Mouse (Mus musculus) small intestine, adult 2 months (tissue): ENCODE results near the gene Herc2. TPM values are rescaled to one million over a fixed set of nuclear protein-coding genes. Genes with fewer than 3 reads are reported as not detected.

Experiments
- H3K27ac ChIP-seq: fragments of 200-500 bp; 2 replicates; pipeline ENCODE4 v1.5.1; 2012; ENCODE audit warnings: low read depth, low read length, control low read depth, inconsistent platforms; ENCODE audit not compliant: insufficient read depth
- H3K27me3 ChIP-seq: fragments of 200-500 bp; 2 replicates; pipeline ENCODE4 v1.6.1; 2012; ENCODE audit warnings: mild to moderate bottlenecking, moderate library complexity, low read length, inconsistent platforms; ENCODE audit not compliant: control insufficient read depth, insufficient read depth
- H3K36me3 ChIP-seq: fragments of 200-500 bp; 2 replicates; pipeline ENCODE4 v1.6.1; 2012; ENCODE audit warnings: mild to moderate bottlenecking, low read length, control low read depth, inconsistent platforms; ENCODE audit not compliant: control insufficient read depth, insufficient read depth
- H3K4me1 ChIP-seq: fragments of 200-500 bp; 2 replicates; pipeline ENCODE4 v1.6.1; 2012; ENCODE audit warnings: low read length, inconsistent platforms, mixed read lengths; ENCODE audit not compliant: control insufficient read depth, insufficient read depth, insufficient read length
- H3K4me3 ChIP-seq: fragments of 200-500 bp; 2 replicates; pipeline ENCODE4 v1.5.1; 2012; ENCODE audit warnings: low read depth, mild to moderate bottlenecking, control low read depth, inconsistent platforms, low read length, moderate library complexity
- CTCF ChIP-seq: fragments of 200-500 bp; IDR thresholded peaks from 2 replicates; pipeline ENCODE4 v1.5.1; 2012; ENCODE audit warnings: low read depth, mild to moderate bottlenecking, control low read depth, inconsistent platforms, low read length, moderate library complexity, mixed read lengths; ENCODE audit not compliant: insufficient replicate concordance, insufficient read length; ENCODE audit errors: extremely low read depth
- POLR2A ChIP-seq: fragments of 200-500 bp; IDR thresholded peaks from 2 replicates; pipeline ENCODE4 v1.6.1; 2012; ENCODE audit warnings: low read depth, mild to moderate bottlenecking, control low read depth, inconsistent platforms, low read length, moderate library complexity
- WGBS: fragments of 180-500 bp; shearing (Covaris S2); methylation state at CpG from one replicate; pipeline ENCODE4 v1.1.7; 2018; 5-methylcytosine and 5-hydroxymethylcytosine counted together
- polyA plus RNA-seq: library from polyadenylated mRNA; depleted of rRNA; stranded (reverse); fragments of >200 nt; gene quantifications from 2 replicates; pipeline ENCODE4 v1.2.3, GENCODE M21; 2012

Gene Herc2
- polyA plus RNA-seq, 1 experiment, result 14.3 TPM

DNA sequence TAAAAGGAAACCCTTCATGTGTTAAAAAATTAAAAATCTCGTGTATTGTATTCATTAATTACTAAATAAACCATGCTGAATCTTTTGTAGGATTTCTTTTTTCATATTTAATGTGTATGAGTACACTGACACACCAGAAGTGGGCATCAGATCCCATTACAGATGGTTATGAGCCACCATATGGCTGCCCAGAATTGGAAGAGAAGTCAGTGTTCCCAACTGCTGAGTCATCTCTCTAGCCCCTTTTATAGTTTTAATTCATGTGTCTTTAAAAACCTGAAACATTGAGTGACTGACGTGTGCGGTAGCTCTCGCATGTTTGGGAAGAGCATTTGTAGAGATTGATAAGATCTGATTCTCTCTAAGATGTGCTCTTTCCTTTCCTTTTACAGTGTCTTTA is 21.7 kb downstream of the Herc2 start:
- no peak overlapping the region for H3K4me3 ChIP-seq
- H3K27ac ChIP-seq, result no peak overlapping the region
- H3K4me1 ChIP-seq, result no peaks in the 10 kb centered on the region
- 92% methylated on average over 4 of the region's 4 CpGs for WGBS
- TF ChIP-seq CTCF (no peak), POLR2A (no peak)
- peaks cover 15% of the 10 kb centered on the region for H3K36me3 ChIP-seq
- no peaks in the 10 kb centered on the region for H3K27me3 ChIP-seq

DNA sequence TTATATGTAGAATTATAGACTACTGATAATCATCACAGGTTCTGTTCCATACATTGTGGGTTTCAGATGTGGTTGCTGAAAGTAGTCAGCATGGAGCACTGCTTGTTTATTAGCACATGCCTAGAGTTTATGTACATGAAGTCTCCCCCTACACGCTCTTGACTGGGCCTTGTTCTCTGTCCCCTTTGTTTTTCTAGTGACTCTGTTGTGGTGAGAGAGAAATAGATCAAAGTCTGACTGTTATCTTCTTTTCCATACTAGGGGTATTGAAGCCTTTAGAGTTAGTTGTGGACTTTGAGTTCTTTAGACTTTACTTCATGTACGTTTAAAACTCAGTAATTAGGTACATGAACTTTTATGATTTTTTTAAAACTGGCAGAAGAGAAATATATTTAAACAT is 33.0 kb downstream of the Herc2 start:
- TF ChIP-seq POLR2A, result no peak
- no peak for TF ChIP-seq CTCF
- H3K4me3 ChIP-seq, result no peak overlapping the region
- H3K27me3 ChIP-seq, result no peaks in the 10 kb centered on the region
- H3K4me1 ChIP-seq, result no peaks in the 10 kb centered on the region; the same call in 1 of the 2 replicates
- 18% methylated on average over 2 of the region's 2 CpGs for WGBS
- no peak overlapping the region for H3K27ac ChIP-seq
- H3K36me3 ChIP-seq, result peaks cover 28% of the 10 kb centered on the region

DNA sequence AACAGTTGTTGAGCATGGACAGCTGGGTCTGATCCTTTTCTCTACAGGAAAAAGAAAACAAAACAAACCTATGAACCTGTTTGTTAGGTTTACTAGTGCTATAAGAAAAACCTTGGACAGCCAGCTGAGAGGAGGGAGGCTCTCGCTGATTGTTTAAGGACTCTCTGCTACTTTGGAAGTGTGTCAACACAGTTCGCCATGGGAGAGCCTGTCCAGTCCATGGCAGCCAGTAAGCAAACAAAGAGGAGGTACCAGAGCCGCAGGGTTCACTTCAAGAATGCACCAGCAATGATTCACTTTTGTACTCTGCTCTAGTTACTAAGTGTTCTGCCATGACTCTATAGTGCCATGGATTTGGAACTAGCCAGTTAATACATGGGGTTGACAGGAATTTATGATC is 39.1 kb downstream of the Herc2 start:
- Histone ChIP-seq H3K36me3 (peaks cover 61% of the 10 kb centered on the region), H3K4me1 (no peaks in the 10 kb centered on the region), H3K27me3 (no peaks in the 10 kb centered on the region), H3K27ac (no peak overlapping the region), H3K4me3 (no peak overlapping the region)
- no peak for TF ChIP-seq CTCF
- no peak for TF ChIP-seq POLR2A
- WGBS, result 44% methylated on average over 3 of the region's 3 CpGs

DNA sequence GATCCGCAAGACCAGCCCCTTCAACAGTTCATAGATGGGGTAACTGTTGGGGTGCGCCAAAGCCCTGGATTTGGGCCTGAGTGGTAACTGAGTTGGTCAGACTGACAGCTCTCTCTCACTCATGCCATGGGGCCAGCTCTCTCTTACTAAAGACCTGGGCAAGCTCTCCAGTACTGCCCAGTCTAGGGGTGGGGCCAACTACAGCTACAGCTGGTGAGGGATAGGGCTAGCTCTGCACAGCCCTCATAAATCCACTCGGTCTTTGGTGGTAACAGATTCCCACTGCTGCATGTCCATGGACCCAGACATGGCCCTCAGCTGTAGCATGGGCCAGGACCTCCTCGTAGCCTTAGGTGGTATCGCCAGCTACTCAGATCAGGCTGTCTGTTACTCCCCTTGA is 41.4 kb downstream of the Herc2 start:
- no peak overlapping the region for H3K4me3 ChIP-seq
- WGBS, result 92% methylated on average over 5 of the region's 5 CpGs
- H3K27me3 ChIP-seq, result no peaks in the 10 kb centered on the region
- H3K4me1 ChIP-seq, result no peaks in the 10 kb centered on the region
- no peak for TF ChIP-seq CTCF
- no peak for TF ChIP-seq POLR2A
- H3K27ac ChIP-seq, result no peak overlapping the region
- peaks cover 56% of the 10 kb centered on the region for H3K36me3 ChIP-seq

DNA sequence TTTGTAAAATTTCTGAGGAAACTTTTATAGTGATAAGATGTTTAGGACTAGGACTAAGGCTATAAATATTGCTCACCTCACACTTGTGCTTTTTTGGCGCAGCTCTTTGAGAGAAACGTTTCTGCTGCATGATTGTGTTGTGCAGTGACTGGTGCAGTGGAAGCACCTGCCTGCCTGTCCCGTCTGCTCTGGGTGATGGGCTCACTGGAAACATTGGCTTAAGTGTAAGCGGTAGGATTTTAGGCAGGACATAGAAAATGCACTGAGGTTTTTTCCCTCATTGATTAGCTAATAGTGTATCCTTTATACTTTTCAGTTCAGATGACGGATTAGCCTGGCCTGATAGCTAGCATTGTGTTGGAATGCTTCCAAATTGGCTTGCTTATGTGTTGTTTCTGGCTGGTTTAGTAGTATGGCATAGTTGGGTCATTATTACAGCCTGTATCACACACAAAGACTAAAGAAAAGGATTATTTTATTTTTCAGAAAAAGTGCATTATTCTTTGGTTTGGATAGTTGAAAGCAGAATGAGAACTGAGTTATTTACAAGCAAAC is 52.4 kb downstream of the Herc2 start:
- 67% methylated on average over 5 of the region's 5 CpGs for WGBS
- Histone ChIP-seq H3K4me3 (no peak overlapping the region), H3K4me1 (no peaks in the 10 kb centered on the region), H3K27ac (no peak overlapping the region), H3K27me3 (no peaks in the 10 kb centered on the region), H3K36me3 (peaks cover 47% of the 10 kb centered on the region)
- TF ChIP-seq CTCF (no peak), POLR2A (no peak)

DNA sequence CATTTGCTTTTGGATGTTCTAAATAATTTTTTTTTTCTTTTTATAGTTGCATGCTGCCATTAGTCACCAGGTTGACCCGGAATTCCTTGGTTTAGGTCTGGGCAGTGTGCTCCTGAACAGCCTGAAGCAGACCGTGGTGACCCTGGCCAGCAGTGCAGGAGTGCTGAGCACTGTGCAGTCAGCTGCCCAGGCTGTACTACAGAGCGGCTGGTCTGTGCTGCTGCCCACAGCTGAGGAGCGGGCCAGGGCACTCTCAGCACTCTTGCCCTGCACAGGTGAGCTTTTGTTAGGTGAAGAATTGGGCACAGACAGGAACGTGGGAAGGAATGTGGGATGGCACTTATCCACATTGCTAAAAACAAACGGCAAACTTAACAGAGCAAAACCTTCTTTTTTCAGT is 63.0 kb downstream of the Herc2 start:
- 94% methylated on average over 6 of the region's 6 CpGs for WGBS
- H3K27me3 ChIP-seq, result no peaks in the 10 kb centered on the region
- H3K27ac ChIP-seq, result no peak overlapping the region
- no peak overlapping the region for H3K4me3 ChIP-seq
- no peak for TF ChIP-seq POLR2A
- TF ChIP-seq CTCF, result no peak
- H3K36me3 ChIP-seq, result peaks cover 27% of the 10 kb centered on the region
- no peaks in the 10 kb centered on the region for H3K4me1 ChIP-seq

DNA sequence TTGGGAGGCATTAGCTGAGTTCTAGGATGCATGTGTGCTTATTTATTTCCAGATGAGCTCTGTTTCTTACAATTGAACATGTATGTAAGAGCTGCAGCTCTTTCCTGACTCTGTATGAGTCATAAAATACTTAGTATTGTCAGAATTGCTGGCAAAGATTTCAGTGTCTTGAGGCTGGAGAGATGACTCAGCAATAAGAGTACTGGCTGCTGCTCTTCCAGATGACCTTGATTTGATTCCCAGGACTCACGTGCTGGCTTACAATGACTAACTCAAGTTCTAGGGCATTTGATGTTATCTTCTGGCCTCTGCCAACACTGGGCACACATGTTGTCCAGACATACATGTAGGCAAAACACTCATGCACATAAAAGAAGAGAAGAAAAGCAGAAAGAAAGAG is 64.2 kb downstream of the Herc2 start:
- WGBS, result 15% methylated on average over 1 of the region's 1 CpGs
- peaks cover 20% of the 10 kb centered on the region for H3K36me3 ChIP-seq
- no peak for TF ChIP-seq CTCF
- no peak for TF ChIP-seq POLR2A
- no peaks in the 10 kb centered on the region for H3K4me1 ChIP-seq
- H3K27ac ChIP-seq, result no peak overlapping the region
- H3K4me3 ChIP-seq, result no peak overlapping the region
- H3K27me3 ChIP-seq, result no peaks in the 10 kb centered on the region
